Mouse (Mus musculus) cortical plate, adult 2 months (tissue): Measurements from ENCODE around the gene Bank1.

Source experiments
- CTCF ChIP-seq: fragments of 200-500 bp; IDR thresholded peaks from 2 replicates; pipeline ENCODE4 v1.5.1; 2011; ENCODE audit warnings: mild to moderate bottlenecking, control low read depth, low read length; ENCODE audit not compliant: insufficient read depth; ENCODE audit errors: extremely low read depth
- POLR2A ChIP-seq: fragments of 200-500 bp; IDR thresholded peaks from 2 replicates; pipeline ENCODE4 v1.6.1; 2011; ENCODE audit warnings: mild to moderate bottlenecking, low read length, control low read depth; ENCODE audit not compliant: insufficient read depth; ENCODE audit errors: extremely low read depth

GRCm38 (mm10) chr3:136341911-136342310 is 16.0 kb upstream of the Bank1 start:
- no peak for TF ChIP-seq CTCF
- no peak for TF ChIP-seq POLR2A
